Mouse (Mus musculus): ENCODE results near the gene Gys2.

Gys2 gene

DNA sequence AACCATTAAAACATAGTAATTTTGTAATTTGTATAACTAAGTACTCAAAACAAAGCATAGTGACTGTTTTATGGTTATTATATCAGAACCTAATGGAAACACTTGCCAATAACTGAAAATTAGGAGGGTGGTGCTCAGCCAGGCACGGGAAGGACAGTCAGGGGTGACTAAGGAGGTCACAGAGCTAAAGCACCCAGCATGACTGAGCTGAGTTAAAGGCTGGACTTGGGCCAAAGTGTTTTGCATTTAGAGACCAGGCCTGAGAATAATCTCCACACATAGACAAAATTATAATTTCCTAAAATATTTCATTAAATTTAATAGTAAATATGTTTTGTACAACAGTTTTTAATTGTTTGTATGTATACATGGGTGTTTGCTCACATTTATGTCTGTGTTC is 95.8 kb downstream of the Gys2 start:
- no peak for DNase-seq (ENCODE audit: low spot score)
